Mouse (Mus musculus) adrenal gland, adult 18-20 months (tissue): ENCODE measurements around the gene Umad1. TPM values are rescaled to one million over a fixed set of nuclear protein-coding genes. Genes with fewer than 3 reads are reported as not detected.

ENCODE experiments used
- DNase-seq, 2 experiments: peaks; one replicate each; pipeline ENCODE4 v3.0.0; 2021 to 2022; ENCODE audit warnings: low spot score in 2 of 2
- total RNA-seq, 2 experiments: library from RNA; stranded (reverse); gene quantifications; 1 replicate in 1 of 2; 2 replicates in 1 of 2; pipeline ENCODE4 v1.2.3; 2021

Gene Umad1
- total RNA-seq, 2 experiments from 2014 or later = 10.3 to 15.0 TPM

- no peak for DNase-seq
Measured at GRCm38 (mm10) chr6:8469918-8470317, 210.8 kb downstream of the Umad1 start.

DNA sequence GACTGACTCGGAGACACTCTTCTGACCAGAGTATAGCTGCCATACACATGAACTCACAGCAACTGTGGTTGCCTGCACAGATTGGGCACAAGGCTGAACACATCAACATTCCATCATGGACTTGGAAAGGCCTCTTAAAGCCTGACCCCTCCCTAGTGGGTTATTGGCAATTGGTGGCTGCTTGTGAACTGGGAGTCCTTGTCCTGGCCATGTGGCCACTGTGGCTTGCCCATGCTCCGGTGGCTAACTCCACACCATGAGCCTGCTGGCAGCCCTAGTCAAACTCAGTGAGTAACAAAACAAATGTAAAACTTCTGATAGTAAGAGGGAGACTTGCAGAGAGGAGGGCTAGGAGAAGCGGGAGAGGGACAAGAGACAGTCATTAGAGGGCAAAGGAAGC lies 213.0 kb downstream of the Umad1 start:
- DNase-seq = no peak

DNA sequence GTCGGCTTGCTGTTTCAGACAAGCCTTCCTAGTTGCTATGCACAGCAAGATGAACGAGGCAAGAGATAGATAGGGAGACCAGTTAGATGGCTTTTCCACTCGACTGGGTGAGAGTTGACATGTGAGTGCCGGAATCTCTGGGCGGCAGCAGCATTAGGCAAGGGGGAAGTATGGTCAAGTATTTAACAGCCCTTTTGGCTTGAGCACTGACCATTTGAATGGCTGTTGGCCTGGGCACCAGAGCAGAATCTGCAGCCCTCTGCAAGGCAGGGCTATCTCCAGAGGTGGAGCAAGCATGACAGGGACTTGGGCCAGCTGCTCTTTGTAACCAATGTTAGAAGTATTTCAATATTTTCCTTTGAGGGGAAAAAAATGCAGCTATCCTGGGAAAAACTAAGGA lies 213.8 kb downstream of the Umad1 start:
- DNase-seq = no peak

GRCm38 (mm10) chr6:8473498-8473897 lies 214.4 kb downstream of the Umad1 start:
- no peak for DNase-seq

DNA sequence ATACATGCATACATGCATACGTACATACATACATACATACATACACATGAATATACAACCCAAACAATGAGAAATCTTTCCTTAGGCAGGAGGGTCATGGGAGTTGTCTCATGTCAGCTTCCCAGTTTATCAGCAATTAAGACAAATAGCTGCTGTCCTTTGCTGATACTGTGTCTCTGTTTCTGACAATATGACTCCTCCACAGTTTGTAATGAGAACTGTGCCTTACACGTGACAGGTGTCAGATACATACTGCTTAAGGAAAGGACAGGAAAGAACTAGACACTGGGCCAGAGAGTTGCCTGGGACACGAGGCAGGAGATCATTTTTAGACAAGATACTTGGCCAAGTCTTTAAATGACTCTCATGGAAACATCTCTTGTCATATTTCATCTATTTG lies 215.2 kb downstream of the Umad1 start:
- no peak for DNase-seq

DNA sequence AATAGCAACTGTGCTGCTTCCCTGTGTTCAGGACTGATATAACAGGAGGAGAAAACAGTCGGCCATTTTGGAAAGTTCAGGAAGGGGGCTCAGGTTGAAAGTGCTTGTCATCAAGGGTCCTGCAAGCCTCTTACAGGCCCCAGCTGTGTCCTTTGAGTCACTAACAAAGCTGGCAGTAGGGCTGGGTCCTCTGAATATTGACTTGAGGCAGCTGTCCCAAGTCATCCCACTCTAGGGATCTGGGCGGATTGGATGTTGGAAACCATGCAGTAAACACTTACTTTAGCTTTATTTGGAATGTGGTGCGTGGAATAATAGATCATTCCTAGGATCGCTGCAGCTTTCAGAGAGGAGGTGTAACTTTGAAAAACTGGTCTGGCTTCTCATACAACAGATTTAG lies 215.7 kb downstream of the Umad1 start:
- no peak for DNase-seq

GRCm38 (mm10) chr6:8479176-8479575 lies 220.1 kb downstream of the Umad1 start:
- no peak for DNase-seq

- DNase-seq = no peak
Measured at GRCm38 (mm10) chr6:8484437-8485275, 225.6 kb downstream of the Umad1 start.

DNA sequence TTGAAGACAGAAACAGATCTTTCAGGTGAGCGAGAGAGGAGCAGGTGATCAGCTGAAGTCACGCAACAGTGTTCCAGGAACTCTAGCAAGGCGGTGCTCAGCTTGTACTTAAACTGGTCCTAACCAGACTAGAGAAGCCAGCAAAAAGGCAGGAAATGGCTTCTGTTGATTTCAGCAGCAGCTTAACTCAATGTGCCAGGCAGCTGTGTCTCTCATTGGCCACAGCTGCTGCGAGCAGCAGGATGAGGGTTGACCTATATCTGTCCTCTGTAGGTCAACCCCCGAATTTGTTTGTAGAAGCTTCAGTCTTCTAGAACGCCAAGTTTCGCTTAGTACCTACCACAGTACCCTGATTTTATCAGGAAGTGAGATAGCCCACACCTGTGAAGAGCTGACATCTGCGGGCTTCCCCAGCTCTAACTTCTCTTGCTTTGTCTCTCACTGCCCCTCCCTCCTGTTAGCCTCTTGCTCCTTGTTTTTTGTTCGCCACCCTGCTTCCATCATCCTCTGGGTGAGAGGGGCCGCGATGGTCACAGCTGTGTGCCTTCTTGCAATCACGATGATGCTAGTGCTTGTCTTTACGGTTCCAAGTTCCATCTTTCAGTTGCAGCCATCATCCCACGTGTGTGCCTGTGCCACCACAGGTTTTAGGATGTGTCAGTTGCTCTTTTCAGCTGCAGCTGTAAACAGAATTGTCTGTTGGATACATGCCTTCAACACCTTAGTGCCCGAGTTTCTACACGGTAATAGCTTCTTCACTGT lies 226.5 kb downstream of the Umad1 start:
- DNase-seq = no peak

DNA sequence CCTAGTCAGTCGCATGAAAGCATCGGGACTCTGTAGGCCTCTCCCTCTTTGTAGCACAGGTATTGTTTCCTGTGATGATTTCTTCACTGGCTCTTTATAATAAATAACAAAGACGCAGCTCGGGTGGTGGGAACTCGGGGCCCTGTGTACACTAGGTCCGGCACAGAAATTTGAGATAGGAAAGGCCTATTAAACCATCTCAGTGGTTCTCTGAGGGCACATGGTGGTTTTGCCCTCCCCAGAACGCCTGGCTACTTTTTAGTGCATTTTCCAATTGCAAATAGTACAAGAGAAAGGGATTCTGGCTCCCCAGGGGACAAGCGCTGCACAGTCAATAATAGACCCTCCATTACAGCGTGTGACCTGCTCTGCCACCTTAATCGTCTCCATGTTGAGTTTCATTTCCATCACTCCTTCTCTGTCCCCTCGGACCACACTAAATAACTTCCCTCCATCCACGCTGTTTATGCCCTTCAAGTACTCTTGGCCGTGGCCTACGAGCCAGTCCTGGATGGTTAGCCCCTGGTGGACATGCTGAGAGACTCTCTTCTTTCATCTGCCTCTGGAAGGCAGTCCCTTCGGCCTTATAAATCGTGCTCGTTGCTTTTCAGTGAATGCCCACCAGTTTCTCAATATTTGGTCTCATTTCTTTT lies 227.4 kb downstream of the Umad1 start:
- no peak for DNase-seq

DNA sequence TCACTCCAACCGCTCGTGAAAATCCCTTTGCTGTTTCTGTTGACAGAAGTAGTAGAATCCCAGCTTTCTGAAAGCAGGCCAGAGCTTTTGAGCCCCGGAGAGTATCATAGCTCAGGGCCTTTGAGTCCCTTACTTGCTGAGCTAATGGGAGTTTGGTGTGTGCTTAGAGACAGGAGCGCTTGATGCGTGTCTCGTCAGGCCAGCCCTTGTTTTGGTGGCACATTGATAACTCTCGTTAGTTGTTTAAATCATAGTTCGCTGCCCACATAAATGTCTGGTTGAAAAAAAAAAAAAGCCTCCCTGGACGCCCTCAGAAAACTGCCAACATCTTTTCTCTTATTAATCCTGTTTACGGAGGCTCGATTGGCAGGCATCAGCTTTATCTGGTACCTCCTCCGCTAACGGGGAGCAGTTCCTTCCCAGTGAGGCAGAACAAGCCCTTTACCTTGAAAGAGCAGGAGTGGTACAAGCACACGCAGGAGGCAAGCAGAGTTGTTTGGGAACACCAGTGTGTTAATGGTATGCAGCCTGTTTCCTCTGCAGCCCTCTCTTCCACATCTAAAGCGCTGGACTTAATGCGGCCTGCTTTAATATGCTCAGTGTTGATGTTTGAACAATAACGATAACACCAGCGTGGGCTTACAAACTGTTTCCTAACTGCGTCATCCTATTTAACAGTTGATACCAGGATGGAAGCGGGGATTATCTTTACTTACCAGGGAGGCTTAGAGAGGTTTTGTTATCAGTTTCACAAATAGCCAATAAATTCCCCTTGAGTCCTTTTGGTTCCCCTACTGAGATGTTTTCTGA lies 228.2 kb downstream of the Umad1 start:
- DNase-seq = no peak

DNA sequence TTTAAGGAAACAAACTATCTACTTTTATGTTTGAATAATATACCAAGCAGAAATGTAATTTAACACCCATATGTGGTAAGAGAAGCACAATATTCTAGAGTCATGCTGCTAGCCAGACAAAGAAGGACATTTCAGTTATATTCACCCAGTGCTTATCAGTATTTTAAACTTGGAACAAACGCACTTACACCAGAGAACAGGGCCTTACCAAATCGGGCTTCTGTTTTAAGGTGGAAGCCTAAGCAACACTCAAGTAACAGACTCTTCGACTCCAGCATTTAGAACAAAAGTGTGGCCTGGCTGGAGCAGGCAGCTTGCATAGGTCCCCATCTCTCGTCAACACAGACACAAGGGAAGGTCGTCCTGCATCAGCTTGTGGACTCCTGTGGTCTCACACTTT lies 229.2 kb downstream of the Umad1 start:
- DNase-seq = no peak

DNA sequence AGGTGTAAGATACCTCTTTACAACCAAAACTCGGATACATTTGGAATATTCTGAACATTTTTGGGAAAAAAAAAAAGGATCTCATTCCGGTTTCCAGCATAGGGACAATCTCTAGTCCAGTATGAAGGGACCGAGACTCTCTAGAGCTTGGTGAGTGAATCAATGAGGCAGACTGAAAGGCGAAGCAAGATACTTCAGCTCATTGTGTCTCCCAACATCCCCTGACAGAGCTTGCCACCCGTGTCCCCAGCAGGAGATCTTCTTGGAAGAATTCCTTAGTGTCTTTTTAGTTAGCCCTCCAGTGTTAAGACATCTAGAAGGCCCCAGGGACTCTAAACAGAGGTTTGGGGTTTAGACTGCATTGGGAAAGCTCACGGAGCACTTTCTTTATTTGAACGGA lies 230.2 kb downstream of the Umad1 start:
- DNase-seq = no peak

- no peak for DNase-seq
Measured at GRCm38 (mm10) chr6:8489938-8490585, 231.0 kb downstream of the Umad1 start.

GRCm38 (mm10) chr6:8492248-8492647 lies 233.2 kb downstream of the Umad1 start:
- DNase-seq = no peak

DNA sequence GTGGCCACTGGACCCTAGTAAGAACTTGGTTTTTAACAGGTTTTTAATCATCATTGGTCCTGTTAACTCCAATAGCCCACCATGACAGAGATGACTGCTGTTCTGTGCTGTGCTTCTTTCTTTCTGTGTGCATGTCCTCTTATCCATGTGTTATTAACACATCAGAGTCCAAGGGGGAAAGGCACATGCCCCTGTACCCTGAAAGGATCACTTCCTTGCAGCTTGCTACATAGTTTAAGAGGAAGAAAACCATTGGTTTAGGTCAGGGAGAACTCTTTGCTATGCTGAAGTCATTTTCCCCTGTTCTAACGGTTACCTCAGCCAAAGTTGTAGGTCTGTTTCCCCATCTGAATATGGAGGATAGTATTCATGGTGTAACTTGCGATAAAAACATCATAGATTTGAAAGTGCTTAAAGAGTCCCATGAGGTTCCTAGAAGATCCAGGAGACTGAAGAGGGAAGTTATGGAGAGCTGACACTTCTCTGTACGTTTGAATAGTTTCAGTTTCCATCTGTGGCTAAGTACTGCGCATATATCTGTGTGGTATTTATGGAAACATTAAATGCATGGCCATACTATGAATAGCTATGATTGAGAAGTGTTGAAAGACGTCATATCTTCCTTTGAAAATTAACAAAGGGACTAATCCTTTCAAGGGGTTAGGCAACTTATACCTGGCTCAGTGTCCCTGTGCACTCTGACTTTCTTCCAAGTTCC lies 236.2 kb downstream of the Umad1 start:
- DNase-seq = no peak

- DNase-seq = no peak
Measured at GRCm38 (mm10) chr6:8495827-8496222, 236.7 kb downstream of the Umad1 start.

- no peak for DNase-seq
Measured at GRCm38 (mm10) chr6:8497234-8497867, 238.3 kb downstream of the Umad1 start.

- DNase-seq = no peak
Measured at GRCm38 (mm10) chr6:8497868-8498257, 238.8 kb downstream of the Umad1 start.
